Mouse (Mus musculus) thymus, adult 2 months (tissue): ENCODE data around the gene Ap3m1. TPM values are rescaled to one million over a fixed set of nuclear protein-coding genes. Genes with fewer than 3 reads are reported as not detected.

Experiments
- DNase-seq: peaks from one replicate; pipeline ENCODE4 v3.0.0; 2021
- H3K27ac ChIP-seq: fragments of 200-500 bp; 2 replicates; pipeline ENCODE4 v1.5.1; 2012; ENCODE audit warnings: low read length, control low read depth; ENCODE audit not compliant: control insufficient read depth, insufficient read depth
- H3K27me3 ChIP-seq: fragments of 200-500 bp; 2 replicates; pipeline ENCODE4 v1.6.1; 2012; ENCODE audit warnings: mild to moderate bottlenecking, low read length, moderate library complexity, mixed read lengths; ENCODE audit not compliant: control insufficient read depth, insufficient read depth
- H3K36me3 ChIP-seq: fragments of 200-500 bp; 2 replicates; pipeline ENCODE4 v1.6.1; 2012; ENCODE audit warnings: mild to moderate bottlenecking, low read length, moderate library complexity; ENCODE audit not compliant: control insufficient read depth, insufficient read depth
- H3K4me1 ChIP-seq: fragments of 200-500 bp; replicated peaks from 2 replicates; pipeline ENCODE4 v1.6.1; 2012; ENCODE audit warnings: low read length; ENCODE audit not compliant: control insufficient read depth, insufficient read depth
- H3K4me3 ChIP-seq: fragments of 200-500 bp; 2 replicates; pipeline ENCODE4 v1.5.1; 2012; ENCODE audit warnings: mild to moderate bottlenecking, low read length, control low read depth, moderate library complexity; ENCODE audit not compliant: control insufficient read depth, insufficient read depth
- CTCF ChIP-seq: fragments of 200-500 bp; IDR thresholded peaks from 2 replicates; pipeline ENCODE4 v1.5.1; 2012; ENCODE audit warnings: mild to moderate bottlenecking, control low read depth, low read length, moderate library complexity, borderline replicate concordance; ENCODE audit not compliant: control insufficient read depth, poor library complexity, insufficient read depth; ENCODE audit errors: extremely low read depth
- POLR2A ChIP-seq: fragments of 200-500 bp; IDR thresholded peaks from 2 replicates; pipeline ENCODE4 v1.6.1; 2012; ENCODE audit warnings: mild to moderate bottlenecking, low read length, control low read depth, moderate library complexity; ENCODE audit not compliant: control insufficient read depth, poor library complexity, insufficient read depth; ENCODE audit errors: extremely low read depth
- WGBS: fragments of 180-500 bp; shearing (Covaris S2); methylation state at CpG from one replicate; pipeline ENCODE4 v1.1.7; 2018; 5-methylcytosine and 5-hydroxymethylcytosine counted together
- polyA plus RNA-seq: library from polyadenylated mRNA; depleted of rRNA; stranded (reverse); fragments of >200 nt; gene quantifications from 2 replicates; pipeline ENCODE4 v1.2.3, GENCODE M21; 2012

Gene Ap3m1
- polyA plus RNA-seq, 1 experiment: 34.1 TPM

DNA sequence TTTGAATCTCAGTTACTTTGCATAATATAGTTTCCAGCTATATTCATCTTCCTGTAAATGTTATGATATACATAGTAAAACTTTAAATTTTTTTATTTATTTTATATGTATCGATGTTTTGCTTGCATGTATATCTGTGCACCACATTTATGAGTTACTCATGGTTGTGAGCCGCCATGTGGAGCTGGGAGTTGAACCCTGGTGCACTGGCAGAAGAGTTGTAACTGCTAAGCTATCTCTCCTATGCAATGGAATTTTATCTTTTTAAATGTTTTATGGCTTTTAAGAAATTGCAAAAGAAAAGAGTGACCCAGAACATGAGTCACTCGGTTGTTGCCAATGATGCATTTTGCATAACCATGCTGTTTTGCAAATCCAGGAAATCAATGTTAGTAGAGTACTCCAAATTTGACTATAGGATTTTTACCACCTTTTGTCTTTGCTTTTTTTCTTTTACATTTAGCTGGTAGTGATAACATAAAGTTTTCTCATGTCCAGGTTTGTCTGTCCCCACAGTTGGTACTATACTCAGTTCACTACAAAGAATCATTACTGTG is 38.7 kb upstream of the Ap3m1 start:
- DNase-seq: no peak
- TF ChIP-seq POLR2A (no peak), CTCF (no peak)
- WGBS: 95% methylated on average over 3 of the region's 3 CpGs
- Histone ChIP-seq H3K27ac (no peak overlapping the region), H3K27me3 (no peaks in the 10 kb centered on the region), H3K4me1 (no peaks in the 10 kb centered on the region), H3K4me3 (no peak overlapping the region), H3K36me3 (no peaks in the 10 kb centered on the region)

GRCm38 (mm10) chr14:21090400-21090799 is 38.1 kb upstream of the Ap3m1 start:
- no peak overlapping the region for H3K27ac ChIP-seq
- no peak for DNase-seq
- no peak overlapping the region for H3K4me3 ChIP-seq
- WGBS: 85% methylated on average over 3 of the region's 3 CpGs
- TF ChIP-seq CTCF (no peak), POLR2A (no peak)
- no peaks in the 10 kb centered on the region for H3K4me1 ChIP-seq
- no peaks in the 10 kb centered on the region for H3K27me3 ChIP-seq
- no peaks in the 10 kb centered on the region for H3K36me3 ChIP-seq

- 89% methylated on average over 3 of the region's 3 CpGs for WGBS
- DNase-seq: no peak
- Histone ChIP-seq H3K27me3 (no peaks in the 10 kb centered on the region), H3K4me1 (no peaks in the 10 kb centered on the region), H3K4me3 (no peak overlapping the region), H3K27ac (no peak overlapping the region), H3K36me3 (no peaks in the 10 kb centered on the region)
- no peak for TF ChIP-seq CTCF
- no peak for TF ChIP-seq POLR2A
Observed at GRCm38 (mm10) chr14:21088731-21089130, 36.4 kb upstream of the Ap3m1 start.

GRCm38 (mm10) chr14:21087390-21088060 is 35.2 kb upstream of the Ap3m1 start:
- TF ChIP-seq POLR2A (no peak), CTCF (no peak)
- no peak for DNase-seq
- Histone ChIP-seq H3K27ac (no peak overlapping the region), H3K4me1 (no peaks in the 10 kb centered on the region), H3K27me3 (no peaks in the 10 kb centered on the region), H3K36me3 (no peaks in the 10 kb centered on the region), H3K4me3 (no peak overlapping the region)
- WGBS: 88% methylated on average over 4 of the region's 4 CpGs

GRCm38 (mm10) chr14:21086827-21087351 is 34.6 kb upstream of the Ap3m1 start:
- H3K4me1 ChIP-seq: no peaks in the 10 kb centered on the region
- WGBS: 87% methylated on average over 7 of the region's 7 CpGs
- H3K4me3 ChIP-seq: no peak overlapping the region
- TF ChIP-seq CTCF (no peak), POLR2A (no peak)
- no peaks in the 10 kb centered on the region for H3K27me3 ChIP-seq
- no peak overlapping the region for H3K27ac ChIP-seq
- no peaks in the 10 kb centered on the region for H3K36me3 ChIP-seq
- DNase-seq: no peak

DNA sequence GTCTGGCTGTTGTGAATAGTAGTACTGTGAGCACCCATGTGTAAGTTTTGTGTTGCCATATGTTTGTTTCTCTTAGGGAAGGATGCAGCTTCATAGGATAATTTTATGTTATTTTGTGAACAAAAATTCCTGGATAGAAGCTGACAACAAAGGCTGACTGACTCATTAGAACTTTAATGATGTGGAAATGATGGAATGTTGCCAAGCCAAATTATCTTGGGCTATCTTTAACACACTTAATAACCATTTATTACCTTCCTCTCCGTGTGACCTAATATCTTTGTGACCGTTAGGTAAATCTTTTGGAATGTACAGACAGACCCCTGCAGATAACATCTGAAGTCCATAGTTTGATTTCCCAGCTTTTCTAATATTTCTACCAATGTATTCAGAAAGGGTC is 33.8 kb upstream of the Ap3m1 start:
- Histone ChIP-seq H3K27me3 (no peaks in the 10 kb centered on the region), H3K4me3 (no peak overlapping the region), H3K27ac (no peak overlapping the region), H3K36me3 (no peaks in the 10 kb centered on the region), H3K4me1 (no peaks in the 10 kb centered on the region)
- no peak for DNase-seq
- WGBS: 92% methylated on average over 2 of the region's 2 CpGs
- TF ChIP-seq POLR2A: no peak
- TF ChIP-seq CTCF: no peak
